Mouse (Mus musculus): Measurements from ENCODE around the gene Elavl3.

Gene Elavl3

GRCm38 (mm10) chr9:22058011-22058424 is 6.2 kb upstream of the Elavl3 start:
- DNase-seq (ENCODE audit: low spot score): no peak

- no peak for DNase-seq (ENCODE audit: low spot score)
Observed at GRCm38 (mm10) chr9:22057031-22057517, 5.3 kb upstream of the Elavl3 start.

- no peak for DNase-seq (ENCODE audit: low spot score)
Observed at GRCm38 (mm10) chr9:22056303-22056910, 4.6 kb upstream of the Elavl3 start.

- DNase-seq (ENCODE audit: low spot score): no peak
Observed at GRCm38 (mm10) chr9:22055713-22056112, 3.9 kb upstream of the Elavl3 start.

- DNase-seq (ENCODE audit: low spot score): peak; percentile 87
Observed at GRCm38 (mm10) chr9:22054411-22055076, 2.7 kb upstream of the Elavl3 start.

- DNase-seq (ENCODE audit: low spot score): no peak
Observed at GRCm38 (mm10) chr9:22053657-22054056, 1.8 kb upstream of the Elavl3 start.

- DNase-seq (ENCODE audit: low spot score): peak; percentile 39
Observed at GRCm38 (mm10) chr9:22051161-22051957, 464 bp downstream of the Elavl3 start.

GRCm38 (mm10) chr9:22050351-22050889 is 1.4 kb downstream of the Elavl3 start:
- peak; percentile 71 for DNase-seq (ENCODE audit: low spot score)

GRCm38 (mm10) chr9:22049721-22050270 is 2.0 kb downstream of the Elavl3 start:
- DNase-seq (ENCODE audit: low spot score): no peak

GRCm38 (mm10) chr9:22049315-22049714 is 2.5 kb downstream of the Elavl3 start:
- no peak for DNase-seq (ENCODE audit: low spot score)

GRCm38 (mm10) chr9:22047329-22047728 is 4.5 kb downstream of the Elavl3 start:
- no peak for DNase-seq (ENCODE audit: low spot score)

- no peak for DNase-seq (ENCODE audit: low spot score)
Observed at GRCm38 (mm10) chr9:22041832-22042231, 10.0 kb downstream of the Elavl3 start.

GRCm38 (mm10) chr9:22037826-22038225 is 14.0 kb downstream of the Elavl3 start:
- no peak for DNase-seq (ENCODE audit: low spot score)

- no peak for DNase-seq (ENCODE audit: low spot score)
Observed at GRCm38 (mm10) chr9:22035300-22036044, 16.4 kb downstream of the Elavl3 start.

GRCm38 (mm10) chr9:22030386-22030785 is 21.4 kb downstream of the Elavl3 start:
- DNase-seq (ENCODE audit: low spot score): no peak

- DNase-seq (ENCODE audit: low spot score): no peak
Observed at GRCm38 (mm10) chr9:22028467-22028866, 23.4 kb downstream of the Elavl3 start.

GRCm38 (mm10) chr9:22024592-22024991 is 27.2 kb downstream of the Elavl3 start:
- DNase-seq (ENCODE audit: low spot score): peak; percentile 71

GRCm38 (mm10) chr9:22017208-22017825 is 34.5 kb downstream of the Elavl3 start:
- DNase-seq (ENCODE audit: low spot score): no peak

- no peak for DNase-seq (ENCODE audit: low spot score)
Observed at GRCm38 (mm10) chr9:22016245-22016644, 35.6 kb downstream of the Elavl3 start.

GRCm38 (mm10) chr9:22012731-22013130 is 39.1 kb downstream of the Elavl3 start:
- no peak for DNase-seq (ENCODE audit: low spot score)

GRCm38 (mm10) chr9:22011055-22011454 is 40.8 kb downstream of the Elavl3 start:
- DNase-seq (ENCODE audit: low spot score): no peak
